Mouse (Mus musculus) lung, embryonic 15.5 days (tissue): ENCODE data around the gene Ints5. TPM values are rescaled to one million over a fixed set of nuclear protein-coding genes. Genes with fewer than 3 reads are reported as not detected.

Experiments
- ATAC-seq: fragments of 200-750 bp; cut with Nextera tagmentation; 2 replicates; pipeline ENCODE4 v1.8.0; 2017; ENCODE audit warnings: moderate number of reproducible peaks, borderline replicate concordance; ENCODE audit not compliant: low FRiP score, low TSS enrichment; ENCODE audit errors: extremely low read depth
- H3K27ac ChIP-seq: fragments of 300-500 bp; sonication (generic); 2 replicates; pipeline ENCODE4 v1.5.1; 2015; ENCODE audit warnings: moderate library complexity, mild to moderate bottlenecking, inconsistent platforms
- H3K27me3 ChIP-seq: fragments of 300-500 bp; sonication (generic); 2 replicates; pipeline ENCODE4 v1.6.1; 2015; ENCODE audit warnings: inconsistent platforms
- H3K36me3 ChIP-seq: fragments of 300-500 bp; sonication (generic); 2 replicates; pipeline ENCODE4 v1.6.1; 2015; ENCODE audit warnings: inconsistent platforms
- H3K4me1 ChIP-seq: fragments of 300-500 bp; sonication (generic); 2 replicates; pipeline ENCODE4 v1.6.1; 2015; ENCODE audit warnings: inconsistent platforms
- H3K4me2 ChIP-seq: fragments of 300-500 bp; sonication (generic); 2 replicates; pipeline ENCODE4 v1.6.1; 2015; ENCODE audit warnings: inconsistent platforms, mild to moderate bottlenecking, moderate library complexity
- H3K4me3 ChIP-seq: fragments of 300-500 bp; sonication (generic); 2 replicates; pipeline ENCODE4 v1.5.1; 2015; ENCODE audit warnings: mild to moderate bottlenecking, inconsistent platforms
- H3K9ac ChIP-seq: fragments of 300-500 bp; sonication (generic); 2 replicates; pipeline ENCODE4 v1.6.1; 2015; ENCODE audit warnings: inconsistent platforms
- H3K9me3 ChIP-seq: fragments of 300-500 bp; sonication (generic); 2 replicates; pipeline ENCODE4 v1.6.1; 2016; ENCODE audit warnings: inconsistent platforms
- WGBS: fragments of 180-500 bp; shearing (Covaris S2); methylation state at CpG from one replicate; pipeline ENCODE4 v1.1.7; 2015; 5-methylcytosine and 5-hydroxymethylcytosine counted together
- polyA plus RNA-seq: library from polyadenylated mRNA; unstranded; fragments of >200 nt; fragmentation: Nextera tagmentation; extraction: Ambion mirVana; gene quantifications from 2 replicates; pipeline ENCODE4 v1.2.1, GENCODE M21; 2015

The Ints5 gene
- polyA plus RNA-seq, 1 experiment from 2014 or later = 50.1 TPM

- H3K4me3 ChIP-seq = no peak overlapping the region
- no peaks in the 10 kb centered on the region for H3K9me3 ChIP-seq
- no peaks in the 10 kb centered on the region for H3K27me3 ChIP-seq
- no peak overlapping the region for H3K9ac ChIP-seq
- no peak overlapping the region for H3K4me2 ChIP-seq
- ATAC-seq = no peak
- WGBS = 85% methylated on average over 2 of the region's 2 CpGs
- no peak overlapping the region for H3K27ac ChIP-seq
- H3K4me1 ChIP-seq = peaks cover 10% of the 10 kb centered on the region
- H3K36me3 ChIP-seq = peaks cover 42% of the 10 kb centered on the region
Observed at GRCm38 (mm10) chr19:8936736-8937135, 43.9 kb downstream of the Ints5 start.

GRCm38 (mm10) chr19:8940526-8941133 lies 47.8 kb downstream of the Ints5 start:
- H3K27me3 ChIP-seq = no peaks in the 10 kb centered on the region
- 78% methylated on average over 15 of the region's 15 CpGs for WGBS
- no peaks in the 10 kb centered on the region for H3K9me3 ChIP-seq
- H3K4me1 ChIP-seq = peaks cover 32% of the 10 kb centered on the region
- H3K4me3 ChIP-seq = no peak overlapping the region
- ATAC-seq = no peak
- H3K9ac ChIP-seq = peak overlapping the region; percentile 97; the same call in 1 of the 2 replicates
- no peak overlapping the region for H3K27ac ChIP-seq
- peaks cover 35% of the 10 kb centered on the region for H3K36me3 ChIP-seq
- H3K4me2 ChIP-seq = peak overlapping the region; percentile 69

GRCm38 (mm10) chr19:8941136-8941514 lies 48.3 kb downstream of the Ints5 start:
- peak overlapping the region; percentile 97 for H3K9ac ChIP-seq
- peaks cover 32% of the 10 kb centered on the region for H3K4me1 ChIP-seq
- H3K27ac ChIP-seq = peak overlapping the region; percentile 97
- H3K4me2 ChIP-seq = peak overlapping the region; percentile 69
- WGBS = 31% methylated on average over 10 of the region's 10 CpGs
- no peaks in the 10 kb centered on the region for H3K27me3 ChIP-seq
- no peaks in the 10 kb centered on the region for H3K9me3 ChIP-seq
- peak overlapping the region; percentile 70 for H3K4me3 ChIP-seq
- H3K36me3 ChIP-seq = peaks cover 38% of the 10 kb centered on the region
- peak; percentile 16; the same call in 1 of the 2 replicates for ATAC-seq

GRCm38 (mm10) chr19:8941515-8942217 lies 48.9 kb downstream of the Ints5 start, which contains the start of gene Mta2:
Mta2 (plus strand) TSS chr19:8941875.
- H3K4me1 ChIP-seq = peaks cover 32% of the 10 kb centered on the region
- H3K4me2 ChIP-seq = peak within 1 kb of the TSS; percentile 69
- H3K36me3 ChIP-seq = peaks cover 43% of the 10 kb centered on the region
- peak within 1 kb of the TSS; percentile 97 for H3K9ac ChIP-seq
- peak; percentile 94 for ATAC-seq
- no peaks in the 10 kb centered on the region for H3K27me3 ChIP-seq
- under 1% methylated on average over 64 of the region's 64 CpGs for WGBS
- H3K27ac ChIP-seq = peak within 1 kb of the TSS; percentile 97
- peak within 1 kb of the TSS; percentile 70 for H3K4me3 ChIP-seq
- no peaks in the 10 kb centered on the region for H3K9me3 ChIP-seq

- Histone ChIP-seq H3K9ac (peak overlapping the region; percentile 97), H3K4me2 (peak overlapping the region; percentile 69), H3K36me3 (peaks cover 47% of the 10 kb centered on the region), H3K27me3 (no peaks in the 10 kb centered on the region), H3K27ac (peak overlapping the region; percentile 97), H3K9me3 (no peaks in the 10 kb centered on the region), H3K4me1 (peaks cover 32% of the 10 kb centered on the region), H3K4me3 (peak overlapping the region; percentile 70)
- peak; percentile 54 for ATAC-seq
- WGBS = under 1% methylated on average over 46 of the region's 46 CpGs
Observed at GRCm38 (mm10) chr19:8942276-8942964, 49.6 kb downstream of the Ints5 start.

GRCm38 (mm10) chr19:8943047-8943446 lies 50.2 kb downstream of the Ints5 start:
- H3K27me3 ChIP-seq = no peaks in the 10 kb centered on the region
- no peaks in the 10 kb centered on the region for H3K9me3 ChIP-seq
- H3K27ac ChIP-seq = peak overlapping the region; percentile 97; the same call in 1 of the 2 replicates
- no peak for ATAC-seq
- H3K9ac ChIP-seq = peak overlapping the region; percentile 97
- H3K4me2 ChIP-seq = peak overlapping the region; percentile 69
- H3K4me1 ChIP-seq = peaks cover 32% of the 10 kb centered on the region
- 43% methylated on average over 2 of the region's 2 CpGs for WGBS
- H3K4me3 ChIP-seq = peak overlapping the region; percentile 70
- peaks cover 47% of the 10 kb centered on the region for H3K36me3 ChIP-seq

- H3K4me3 ChIP-seq = peak overlapping the region; percentile 70
- 28% methylated on average over 5 of the region's 5 CpGs for WGBS
- H3K27ac ChIP-seq = 0 out of 2 replicates have a peak overlapping the region, but pooled peaks have one; percentile 21
- H3K9me3 ChIP-seq = no peaks in the 10 kb centered on the region
- no peak for ATAC-seq
- H3K36me3 ChIP-seq = peaks cover 49% of the 10 kb centered on the region
- no peaks in the 10 kb centered on the region for H3K27me3 ChIP-seq
- 0 out of 2 replicates have a peak overlapping the region, but pooled peaks have one; percentile 13 for H3K9ac ChIP-seq
- peak overlapping the region; percentile 69 for H3K4me2 ChIP-seq
- H3K4me1 ChIP-seq = peaks cover 32% of the 10 kb centered on the region
Observed at GRCm38 (mm10) chr19:8944062-8944461, 51.3 kb downstream of the Ints5 start.

- Histone ChIP-seq H3K27ac (peak overlapping the region; percentile 41; the same call in 1 of the 2 replicates), H3K36me3 (peaks cover 51% of the 10 kb centered on the region), H3K4me1 (peaks cover 32% of the 10 kb centered on the region), H3K27me3 (no peaks in the 10 kb centered on the region), H3K4me2 (peak overlapping the region; percentile 69), H3K9ac (peak overlapping the region; percentile 31; the same call in 1 of the 2 replicates), H3K4me3 (peak overlapping the region; percentile 70), H3K9me3 (no peaks in the 10 kb centered on the region)
- WGBS = 24% methylated on average over 5 of the region's 5 CpGs
- no peak for ATAC-seq
Observed at GRCm38 (mm10) chr19:8944750-8945149, 51.9 kb downstream of the Ints5 start.

GRCm38 (mm10) chr19:8945251-8945650 lies 52.4 kb downstream of the Ints5 start:
- Histone ChIP-seq H3K27ac (no peak overlapping the region), H3K4me3 (peak overlapping the region; percentile 70), H3K9ac (peak overlapping the region; percentile 31; the same call in 1 of the 2 replicates), H3K4me1 (peaks cover 32% of the 10 kb centered on the region), H3K9me3 (no peaks in the 10 kb centered on the region), H3K27me3 (no peaks in the 10 kb centered on the region), H3K4me2 (peak overlapping the region; percentile 69), H3K36me3 (peaks cover 55% of the 10 kb centered on the region)
- ATAC-seq = no peak
- WGBS = 67% methylated on average over 6 of the region's 6 CpGs

GRCm38 (mm10) chr19:8946929-8947328 lies 54.1 kb downstream of the Ints5 start:
- H3K27ac ChIP-seq = no peak overlapping the region
- no peaks in the 10 kb centered on the region for H3K9me3 ChIP-seq
- H3K9ac ChIP-seq = no peak overlapping the region
- no peak for ATAC-seq
- peaks cover 72% of the 10 kb centered on the region for H3K36me3 ChIP-seq
- no peak overlapping the region for H3K4me2 ChIP-seq
- no peaks in the 10 kb centered on the region for H3K27me3 ChIP-seq
- no peak overlapping the region for H3K4me3 ChIP-seq
- peaks cover 26% of the 10 kb centered on the region for H3K4me1 ChIP-seq
- WGBS = 86% methylated on average over 7 of the region's 7 CpGs
